Mouse (Mus musculus) limb, embryonic 12.5 days (tissue): Measurements from ENCODE around the gene Dpp6. TPM values are rescaled to one million over a fixed set of nuclear protein-coding genes. Genes with fewer than 3 reads are reported as not detected.

Experiments
- ATAC-seq: fragments of 200-750 bp; cut with Nextera tagmentation; 2 replicates; pipeline ENCODE4 v1.8.0; 2017; ENCODE audit warnings: low read depth, moderate TSS enrichment; ENCODE audit not compliant: insufficient number of reproducible peaks, insufficient read depth, low FRiP score, low TSS enrichment
- H3K27ac ChIP-seq: fragments of 300-500 bp; sonication (generic); 2 replicates; pipeline ENCODE4 v1.5.1; 2016; ENCODE audit warnings: mild to moderate bottlenecking, moderate library complexity
- H3K27me3 ChIP-seq: fragments of 300-500 bp; sonication (generic); 2 replicates; pipeline ENCODE4 v1.6.1; 2016; ENCODE audit warnings: mild to moderate bottlenecking, moderate library complexity
- H3K36me3 ChIP-seq: fragments of 300-500 bp; sonication (generic); 2 replicates; pipeline ENCODE4 v1.6.1; 2016; ENCODE audit warnings: mild to moderate bottlenecking, moderate library complexity
- H3K4me1 ChIP-seq: fragments of 300-500 bp; sonication (generic); replicated peaks from 2 replicates; pipeline ENCODE4 v1.6.1; 2016
- H3K4me2 ChIP-seq: fragments of 300-500 bp; sonication (generic); 2 replicates; pipeline ENCODE4 v1.6.1; 2016; ENCODE audit warnings: mild to moderate bottlenecking, moderate library complexity
- H3K4me3 ChIP-seq: fragments of 300-500 bp; sonication (generic); replicated peaks from 2 replicates; pipeline ENCODE4 v1.5.1; 2016; ENCODE audit warnings: mild to moderate bottlenecking
- H3K9ac ChIP-seq: fragments of 300-500 bp; sonication (generic); replicated peaks from 2 replicates; pipeline ENCODE4 v1.6.1; 2016; ENCODE audit warnings: mild to moderate bottlenecking, moderate library complexity
- H3K9me3 ChIP-seq: fragments of 300-500 bp; sonication (generic); 2 replicates; pipeline ENCODE4 v1.6.1; 2016; ENCODE audit warnings: mild to moderate bottlenecking, moderate library complexity
- WGBS: fragments of 180-500 bp; shearing (Covaris S2); methylation state at CpG from one replicate; pipeline ENCODE4 v1.1.7; 2016; 5-methylcytosine and 5-hydroxymethylcytosine counted together
- polyA plus RNA-seq: library from polyadenylated mRNA; unstranded; fragments of >200 nt; fragmentation: Nextera tagmentation; extraction: Ambion mirVana; gene quantifications from 2 replicates; pipeline ENCODE4 v1.2.1, GENCODE M21; 2016

Gene Dpp6
- polyA plus RNA-seq, 1 experiment from 2014 or later: 1.8 TPM

DNA sequence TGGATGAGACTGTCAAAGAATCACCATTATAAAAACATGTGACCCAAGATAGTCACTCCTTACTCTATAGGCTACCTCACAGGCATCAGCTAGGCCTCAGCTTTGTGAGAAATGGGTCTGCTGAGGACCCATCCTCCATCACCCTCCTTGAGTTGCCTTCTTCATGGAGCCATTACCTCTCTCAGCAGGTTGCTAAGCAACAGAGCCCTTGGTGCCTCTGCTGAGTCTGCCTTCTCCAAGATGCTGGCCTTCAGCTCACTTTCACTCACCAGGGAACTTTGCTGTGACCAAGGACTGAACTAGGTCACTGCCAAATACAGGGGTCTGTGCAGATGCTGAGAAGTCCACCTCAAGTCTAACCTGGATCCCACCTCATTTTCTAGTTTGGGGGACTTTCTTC is 582.1 kb downstream of the Dpp6 start:
- Histone ChIP-seq H3K4me3 (no peak overlapping the region), H3K9ac (no peak overlapping the region), H3K9me3 (no peaks in the 10 kb centered on the region), H3K27ac (no peak overlapping the region), H3K27me3 (no peaks in the 10 kb centered on the region), H3K4me2 (no peak overlapping the region), H3K36me3 (no peaks in the 10 kb centered on the region), H3K4me1 (no peaks in the 10 kb centered on the region)
- ATAC-seq: no peak

GRCm38 (mm10) chr5:27402616-27403015 is 585.6 kb downstream of the Dpp6 start:
- H3K9me3 ChIP-seq: no peaks in the 10 kb centered on the region
- no peaks in the 10 kb centered on the region for H3K36me3 ChIP-seq
- no peaks in the 10 kb centered on the region for H3K27me3 ChIP-seq
- H3K9ac ChIP-seq: no peak overlapping the region
- no peak overlapping the region for H3K4me3 ChIP-seq
- WGBS: 93% methylated on average over 1 of the region's 1 CpGs
- no peaks in the 10 kb centered on the region for H3K4me1 ChIP-seq
- no peak overlapping the region for H3K27ac ChIP-seq
- no peak overlapping the region for H3K4me2 ChIP-seq
- no peak for ATAC-seq

GRCm38 (mm10) chr5:27408854-27409253 is 591.9 kb downstream of the Dpp6 start:
- H3K4me1 ChIP-seq: no peaks in the 10 kb centered on the region
- no peaks in the 10 kb centered on the region for H3K36me3 ChIP-seq
- no peak overlapping the region for H3K4me2 ChIP-seq
- no peak overlapping the region for H3K27ac ChIP-seq
- no peaks in the 10 kb centered on the region for H3K27me3 ChIP-seq
- no peak for ATAC-seq
- WGBS: 76% methylated on average over 7 of the region's 7 CpGs
- no peak overlapping the region for H3K9ac ChIP-seq
- H3K4me3 ChIP-seq: no peak overlapping the region
- no peaks in the 10 kb centered on the region for H3K9me3 ChIP-seq

DNA sequence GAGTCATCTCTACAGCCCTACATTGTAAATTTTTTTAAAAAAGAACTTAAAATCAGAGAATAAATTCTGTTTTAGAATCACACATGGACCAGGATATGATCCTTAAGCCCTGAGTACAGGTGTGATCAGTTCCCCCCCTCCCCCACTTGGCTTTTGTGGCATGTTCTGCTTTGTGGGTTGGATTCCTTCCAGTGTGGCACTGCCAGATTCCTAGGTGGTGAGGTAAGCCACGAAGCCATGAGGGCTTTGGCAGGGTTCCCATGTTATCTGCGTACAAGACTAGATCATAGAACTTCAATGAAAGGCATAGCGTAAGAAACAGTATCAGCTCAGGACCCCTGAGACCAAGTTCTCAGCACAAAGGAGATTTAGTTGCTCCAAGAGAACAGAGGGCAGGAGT is 596.0 kb downstream of the Dpp6 start:
- Histone ChIP-seq H3K27ac (no peak overlapping the region), H3K9me3 (no peaks in the 10 kb centered on the region), H3K36me3 (no peaks in the 10 kb centered on the region), H3K4me3 (no peak overlapping the region), H3K27me3 (no peaks in the 10 kb centered on the region), H3K4me2 (no peak overlapping the region), H3K4me1 (no peaks in the 10 kb centered on the region), H3K9ac (no peak overlapping the region)
- WGBS: 82% methylated on average over 3 of the region's 3 CpGs
- no peak for ATAC-seq

DNA sequence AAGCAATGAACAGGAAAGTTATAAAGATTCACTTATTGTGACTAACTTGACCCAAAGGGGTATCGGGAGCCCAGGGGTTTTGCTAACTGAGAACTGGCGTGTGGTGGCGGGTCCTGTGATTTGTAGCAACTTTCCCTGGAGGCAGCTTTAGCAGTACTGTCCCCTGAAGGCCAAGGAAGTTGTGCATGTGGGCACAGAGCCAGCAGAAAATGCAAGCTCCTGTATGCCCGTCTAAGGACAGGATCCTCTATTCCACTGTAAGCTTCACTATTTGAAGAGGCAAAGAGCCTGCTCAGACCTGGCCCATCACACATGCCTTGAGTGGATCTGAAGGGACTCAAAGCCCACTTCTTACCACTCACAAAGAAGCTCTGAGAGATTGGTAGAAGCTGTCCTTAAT is 598.5 kb downstream of the Dpp6 start:
- Histone ChIP-seq H3K9ac (no peak overlapping the region), H3K4me2 (no peak overlapping the region), H3K9me3 (no peaks in the 10 kb centered on the region), H3K27me3 (no peaks in the 10 kb centered on the region), H3K36me3 (no peaks in the 10 kb centered on the region), H3K4me1 (no peaks in the 10 kb centered on the region), H3K27ac (no peak overlapping the region), H3K4me3 (no peak overlapping the region)
- whole genome bisulfite sequencing: 79% methylated on average over 4 of the region's 4 CpGs
- ATAC-seq: no peak

DNA sequence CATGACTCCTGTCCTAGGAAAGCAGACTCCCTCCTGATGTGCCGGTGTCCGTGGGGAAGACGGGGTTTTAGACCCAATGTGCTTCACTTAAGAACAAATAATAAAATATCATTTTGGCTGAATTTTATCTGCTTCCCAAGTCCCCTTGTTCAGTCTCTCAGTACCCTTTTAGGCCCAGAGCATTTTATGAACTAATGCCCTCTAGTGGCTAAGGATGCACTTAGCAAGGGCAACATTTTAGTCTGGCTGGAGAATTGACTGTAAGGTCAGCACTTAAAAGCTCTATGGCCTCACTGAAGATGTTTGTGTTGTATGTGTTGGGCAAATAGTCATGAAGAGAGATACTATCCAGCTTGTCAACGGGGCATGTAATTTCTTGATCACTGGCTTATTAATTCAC is 599.6 kb downstream of the Dpp6 start:
- no peak for ATAC-seq
- Histone ChIP-seq H3K4me3 (no peak overlapping the region), H3K9ac (no peak overlapping the region), H3K36me3 (no peaks in the 10 kb centered on the region), H3K4me2 (no peak overlapping the region), H3K27ac (no peak overlapping the region), H3K9me3 (no peaks in the 10 kb centered on the region), H3K4me1 (no peaks in the 10 kb centered on the region), H3K27me3 (no peaks in the 10 kb centered on the region)
- WGBS: 57% methylated on average over 4 of the region's 4 CpGs

GRCm38 (mm10) chr5:27417398-27417797 is 600.4 kb downstream of the Dpp6 start:
- no peak for ATAC-seq
- Histone ChIP-seq H3K36me3 (no peaks in the 10 kb centered on the region), H3K27me3 (no peaks in the 10 kb centered on the region), H3K27ac (no peak overlapping the region), H3K4me2 (no peak overlapping the region), H3K4me3 (no peak overlapping the region), H3K9me3 (no peaks in the 10 kb centered on the region), H3K4me1 (no peaks in the 10 kb centered on the region), H3K9ac (no peak overlapping the region)
- WGBS: 52% methylated on average over 7 of the region's 7 CpGs

- no peak overlapping the region for H3K27ac ChIP-seq
- no peaks in the 10 kb centered on the region for H3K27me3 ChIP-seq
- WGBS: 65% methylated on average over 1 of the region's 1 CpGs
- no peaks in the 10 kb centered on the region for H3K36me3 ChIP-seq
- H3K4me1 ChIP-seq: no peaks in the 10 kb centered on the region
- H3K9ac ChIP-seq: no peak overlapping the region
- no peaks in the 10 kb centered on the region for H3K9me3 ChIP-seq
- ATAC-seq: no peak
- H3K4me3 ChIP-seq: no peak overlapping the region
- no peak overlapping the region for H3K4me2 ChIP-seq
Observed at GRCm38 (mm10) chr5:27418856-27419255, 601.9 kb downstream of the Dpp6 start.

- Histone ChIP-seq H3K4me1 (no peaks in the 10 kb centered on the region), H3K27ac (no peak overlapping the region), H3K9me3 (no peaks in the 10 kb centered on the region), H3K36me3 (no peaks in the 10 kb centered on the region), H3K4me2 (no peak overlapping the region), H3K9ac (no peak overlapping the region), H3K27me3 (no peaks in the 10 kb centered on the region), H3K4me3 (no peak overlapping the region)
- ATAC-seq: no peak
- WGBS: 69% methylated on average over 4 of the region's 4 CpGs
Observed at GRCm38 (mm10) chr5:27421090-27421635, 604.2 kb downstream of the Dpp6 start.

DNA sequence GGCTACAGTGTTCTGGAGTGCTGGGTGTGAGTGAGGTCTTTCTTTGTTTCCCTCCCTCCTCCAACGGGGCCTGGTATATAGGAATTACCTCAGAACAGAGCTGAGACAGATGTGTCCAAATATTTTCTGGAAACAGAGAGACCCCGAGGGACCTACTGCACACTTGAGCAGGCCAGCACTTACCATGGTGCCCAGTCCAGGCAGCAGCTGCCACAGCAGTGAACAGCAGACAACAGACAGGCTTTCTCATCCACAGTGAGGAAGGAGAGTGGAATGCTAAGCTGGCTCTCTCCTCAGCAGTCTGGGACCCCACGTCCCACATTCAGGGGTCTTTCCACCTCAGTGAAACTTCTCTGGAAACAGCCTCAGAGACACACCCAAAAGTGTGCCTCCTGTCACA is 606.8 kb downstream of the Dpp6 start:
- Histone ChIP-seq H3K27ac (no peak overlapping the region), H3K27me3 (no peaks in the 10 kb centered on the region), H3K36me3 (no peaks in the 10 kb centered on the region), H3K9ac (no peak overlapping the region), H3K4me2 (no peak overlapping the region), H3K4me3 (no peak overlapping the region), H3K4me1 (no peaks in the 10 kb centered on the region), H3K9me3 (no peaks in the 10 kb centered on the region)
- ATAC-seq: no peak
- WGBS: 70% methylated on average over 3 of the region's 3 CpGs

DNA sequence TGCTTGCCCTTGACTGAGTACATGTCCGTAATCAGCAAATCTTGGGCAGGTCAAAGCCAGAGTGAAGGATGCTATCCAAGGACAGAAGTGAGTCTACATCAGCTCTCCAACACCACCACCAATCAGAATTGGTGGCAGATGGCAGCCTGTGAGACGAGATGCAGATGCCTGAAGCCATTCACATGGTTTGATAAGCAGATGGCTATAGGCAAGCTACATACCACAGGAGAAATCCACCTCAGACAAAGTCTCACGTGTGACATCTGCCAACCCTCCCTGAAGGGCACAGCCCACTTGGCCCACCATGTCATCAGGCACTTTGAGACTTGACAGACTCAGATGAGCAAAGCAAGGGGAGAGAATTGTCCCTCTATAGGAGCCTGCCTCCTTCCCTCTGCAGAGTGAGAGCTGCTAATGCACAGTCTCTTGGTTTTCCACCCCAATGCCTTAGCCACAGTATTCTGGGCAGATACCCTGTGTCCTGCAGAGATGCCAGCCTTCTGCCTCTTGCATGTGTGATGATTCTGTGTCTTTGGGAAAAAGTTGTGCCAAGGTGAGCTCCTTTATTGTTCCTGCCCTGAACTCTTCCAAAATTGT is 607.6 kb downstream of the Dpp6 start:
- H3K36me3 ChIP-seq: no peaks in the 10 kb centered on the region
- no peaks in the 10 kb centered on the region for H3K27me3 ChIP-seq
- no peak overlapping the region for H3K4me3 ChIP-seq
- no peak overlapping the region for H3K9ac ChIP-seq
- no peaks in the 10 kb centered on the region for H3K9me3 ChIP-seq
- no peaks in the 10 kb centered on the region for H3K4me1 ChIP-seq
- WGBS: 65% methylated on average over 3 of the region's 3 CpGs
- no peak overlapping the region for H3K27ac ChIP-seq
- no peak for ATAC-seq
- H3K4me2 ChIP-seq: no peak overlapping the region

- Histone ChIP-seq H3K4me3 (no peak overlapping the region), H3K27ac (no peak overlapping the region), H3K9ac (no peak overlapping the region), H3K9me3 (no peaks in the 10 kb centered on the region), H3K4me2 (no peak overlapping the region), H3K27me3 (no peaks in the 10 kb centered on the region), H3K36me3 (no peaks in the 10 kb centered on the region), H3K4me1 (no peaks in the 10 kb centered on the region)
- no peak for ATAC-seq
- 73% methylated on average over 1 of the region's 1 CpGs for WGBS
Observed at GRCm38 (mm10) chr5:27426200-27426599, 609.2 kb downstream of the Dpp6 start.
